Mouse (Mus musculus): Measurements from ENCODE around the gene Bcar1. TPM values are rescaled to one million over a fixed set of nuclear protein-coding genes. Genes with fewer than 3 reads are reported as not detected.

The Bcar1 gene
- polyA plus RNA-seq, 1 experiment from 2014 or later: 39.5 TPM

- Histone ChIP-seq H3K4me3 (replicated peaks) (no peak overlapping the region), H3K9ac (replicated peaks) (no peak overlapping the region), H3K36me3 (no peaks in the 10 kb centered on the region), H3K27ac (no peak overlapping the region), H3K9me3 (no peaks in the 10 kb centered on the region), H3K27me3 (no peaks in the 10 kb centered on the region), H3K4me2 (no peak overlapping the region), H3K4me1 (replicated peaks) (peaks cover 34% of the 10 kb centered on the region)
- no peak for ATAC-seq (ENCODE audit: insufficient number of reproducible peaks, insufficient read depth, low FRiP score, low TSS enrichment, low read depth)
- 78% methylated on average over 13 of the region's 13 CpGs for WGBS
These were observed 3.2 kb upstream of the Bcar1 start for GRCm38 (mm10) chr8:111746582-111747465.

DNA sequence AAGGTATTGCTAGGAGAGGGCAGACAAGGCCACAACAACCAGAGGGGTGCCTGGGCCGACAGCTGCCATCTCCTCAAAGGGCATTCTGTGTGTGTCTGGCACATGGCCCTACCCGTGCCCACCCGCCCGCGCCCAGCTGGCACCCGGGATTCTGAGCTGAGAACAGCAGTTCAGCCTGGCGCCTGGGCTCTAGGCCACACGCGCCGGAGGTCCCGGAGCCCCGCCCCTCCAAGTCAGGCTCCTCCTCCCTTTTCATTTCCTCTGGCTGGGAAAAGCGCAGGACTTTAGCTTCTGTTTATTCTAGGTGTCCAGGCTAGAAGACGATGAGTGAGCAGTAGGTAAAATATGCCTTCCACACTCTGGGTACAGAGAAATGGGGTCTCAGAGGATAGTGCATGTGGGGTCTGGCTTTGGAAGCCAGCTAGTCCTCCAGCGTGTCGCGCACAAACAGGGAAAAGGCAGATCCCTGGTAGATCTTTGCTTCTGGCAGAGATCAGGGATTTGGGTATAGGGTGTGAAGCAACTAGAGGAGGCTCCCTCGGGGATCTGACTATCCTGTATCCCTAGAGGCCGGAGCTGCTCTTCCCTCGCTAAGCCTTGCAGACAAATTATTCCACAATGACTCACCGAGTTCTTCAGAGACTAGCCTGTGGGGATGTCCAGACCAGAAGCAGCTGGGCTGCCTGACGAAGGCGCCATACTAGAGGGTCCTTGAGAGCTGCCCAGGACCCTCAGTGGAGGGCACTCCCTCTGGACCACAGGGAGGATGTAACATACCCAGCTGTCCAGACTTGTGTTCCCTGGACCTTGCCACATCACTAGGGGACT, 2.2 kb upstream of the Bcar1 start:
- Histone ChIP-seq H3K9ac (replicated peaks) (peak overlapping the region; percentile 40; the same call in 1 of the 2 replicates), H3K9me3 (no peaks in the 10 kb centered on the region), H3K36me3 (no peaks in the 10 kb centered on the region), H3K4me3 (replicated peaks) (peak overlapping the region; percentile 27), H3K27ac (no peak overlapping the region; the same call in 1 of the 2 replicates), H3K4me1 (replicated peaks) (peaks cover 43% of the 10 kb centered on the region), H3K27me3 (no peaks in the 10 kb centered on the region), H3K4me2 (peak overlapping the region; percentile 56)
- WGBS: 4% methylated on average over 23 of the region's 23 CpGs
- no peak for ATAC-seq (ENCODE audit: insufficient number of reproducible peaks, insufficient read depth, low FRiP score, low TSS enrichment, low read depth)

DNA sequence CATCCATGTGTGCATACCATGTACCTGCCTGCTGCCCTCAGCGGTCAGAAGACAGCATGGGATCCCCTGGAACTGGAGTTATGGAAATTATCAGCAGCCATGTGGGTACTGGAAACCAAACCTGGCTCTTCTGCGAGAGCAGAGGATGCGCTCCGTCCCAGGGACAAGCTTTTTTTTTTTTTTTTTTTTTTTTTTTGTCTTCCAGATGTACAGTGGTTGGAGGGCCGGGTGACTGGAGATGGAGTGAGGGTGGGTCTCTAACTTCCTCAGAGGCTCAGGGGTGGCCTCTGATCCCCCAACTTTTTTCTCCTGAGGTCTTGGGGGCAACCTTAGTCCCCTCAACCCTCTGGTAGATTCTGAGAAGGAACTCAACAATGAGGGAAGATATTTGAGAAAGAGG, 1.5 kb upstream of the Bcar1 start:
- Histone ChIP-seq H3K9ac (replicated peaks) (peak overlapping the region; percentile 40; the same call in 1 of the 2 replicates), H3K4me1 (replicated peaks) (peaks cover 51% of the 10 kb centered on the region), H3K9me3 (no peaks in the 10 kb centered on the region), H3K27me3 (no peaks in the 10 kb centered on the region), H3K4me2 (peak overlapping the region; percentile 56), H3K36me3 (no peaks in the 10 kb centered on the region), H3K27ac (no peak overlapping the region), H3K4me3 (replicated peaks) (no peak overlapping the region; the same call in 1 of the 2 replicates)
- 76% methylated on average over 5 of the region's 5 CpGs for WGBS
- no peak for ATAC-seq (ENCODE audit: insufficient number of reproducible peaks, insufficient read depth, low FRiP score, low TSS enrichment, low read depth)

- Histone ChIP-seq H3K27me3 (no peaks in the 10 kb centered on the region), H3K9ac (replicated peaks) (peak overlapping the region; percentile 93), H3K36me3 (0 out of 2 replicates have a peak, but pooled peaks cover 3% of the 10 kb centered on the region), H3K27ac (peak overlapping the region; percentile 82), H3K9me3 (no peaks in the 10 kb centered on the region), H3K4me3 (replicated peaks) (peak overlapping the region; percentile 96), H3K4me2 (peak overlapping the region; percentile 77), H3K4me1 (replicated peaks) (peaks cover 65% of the 10 kb centered on the region)
- 0 out of 2 replicates have a peak, but pooled peaks have one; percentile 39 for ATAC-seq (ENCODE audit: insufficient number of reproducible peaks, insufficient read depth, low FRiP score, low TSS enrichment, low read depth)
- under 1% methylated on average over 42 of the region's 44 CpGs for WGBS
These were observed 363 bp downstream of the Bcar1 start for GRCm38 (mm10) chr8:111743101-111743791.

DNA sequence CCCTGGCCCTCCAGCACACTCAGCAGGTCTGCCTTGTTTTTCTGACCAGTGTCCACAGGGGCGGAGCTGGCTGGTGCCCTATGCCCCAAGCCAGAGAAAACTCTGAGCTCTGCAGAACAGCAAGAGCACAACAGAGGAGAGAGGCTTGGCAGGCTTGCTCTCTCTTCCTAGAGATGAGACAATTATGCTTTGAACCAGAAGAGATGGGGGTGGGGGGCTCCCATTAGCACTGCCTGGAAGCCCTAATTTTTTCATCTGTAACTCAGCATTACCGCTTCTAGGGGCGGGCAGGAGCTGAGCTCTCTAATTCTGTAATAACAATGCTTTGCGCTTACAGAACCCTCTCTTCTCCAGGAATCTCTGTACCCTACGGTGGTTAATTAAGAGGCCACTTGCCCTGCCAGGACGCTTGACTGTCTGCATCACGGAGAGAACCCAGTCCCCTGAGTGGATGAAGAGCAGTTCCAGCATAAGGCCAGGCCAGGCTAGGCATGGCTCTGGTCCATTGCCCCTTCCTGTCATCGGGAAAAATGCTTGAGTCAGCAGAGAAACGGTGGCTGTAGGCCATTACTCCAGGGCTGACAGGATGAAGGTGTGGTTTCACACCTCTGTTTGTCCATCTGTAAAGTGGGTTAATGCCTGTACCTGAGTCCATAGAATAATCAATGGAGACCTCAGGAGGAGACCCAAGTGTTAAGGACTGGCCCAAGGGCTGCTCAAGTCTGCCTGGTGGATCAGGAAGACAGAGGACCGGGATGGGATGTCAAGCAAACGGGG, 1.2 kb downstream of the Bcar1 start:
- Histone ChIP-seq H3K27ac (peak overlapping the region; percentile 82), H3K27me3 (no peaks in the 10 kb centered on the region), H3K4me3 (replicated peaks) (peak overlapping the region; percentile 96), H3K9ac (replicated peaks) (peak overlapping the region; percentile 93), H3K4me1 (replicated peaks) (peaks cover 65% of the 10 kb centered on the region), H3K4me2 (peak overlapping the region; percentile 77), H3K9me3 (no peaks in the 10 kb centered on the region), H3K36me3 (0 out of 2 replicates have a peak, but pooled peaks cover 5% of the 10 kb centered on the region)
- 38% methylated on average over 11 of the region's 11 CpGs for WGBS
- ATAC-seq (ENCODE audit: insufficient number of reproducible peaks, insufficient read depth, low FRiP score, low TSS enrichment, low read depth): no peak

GRCm38 (mm10) chr8:111741556-111741955, 2.1 kb downstream of the Bcar1 start:
- H3K9ac ChIP-seq (replicated peaks): no peak overlapping the region
- 87% methylated on average over 6 of the region's 6 CpGs for WGBS
- H3K4me2 ChIP-seq: peak overlapping the region; percentile 77
- no peaks in the 10 kb centered on the region for H3K27me3 ChIP-seq
- H3K9me3 ChIP-seq: no peaks in the 10 kb centered on the region
- H3K4me1 ChIP-seq (replicated peaks): peaks cover 74% of the 10 kb centered on the region
- H3K36me3 ChIP-seq: peaks cover 12% of the 10 kb centered on the region; the same call in 1 of the 2 replicates
- peak overlapping the region; percentile 96; the same call in 1 of the 2 replicates for H3K4me3 ChIP-seq (replicated peaks)
- H3K27ac ChIP-seq: peak overlapping the region; percentile 82; the same call in 1 of the 2 replicates
- ATAC-seq (ENCODE audit: insufficient number of reproducible peaks, insufficient read depth, low FRiP score, low TSS enrichment, low read depth): no peak

GRCm38 (mm10) chr8:111740994-111741393, 2.6 kb downstream of the Bcar1 start:
- Histone ChIP-seq H3K27ac (no peak overlapping the region), H3K4me3 (replicated peaks) (no peak overlapping the region), H3K9ac (replicated peaks) (no peak overlapping the region), H3K4me1 (replicated peaks) (peaks cover 76% of the 10 kb centered on the region), H3K27me3 (no peaks in the 10 kb centered on the region), H3K4me2 (no peak overlapping the region), H3K36me3 (peaks cover 16% of the 10 kb centered on the region; the same call in 1 of the 2 replicates), H3K9me3 (no peaks in the 10 kb centered on the region)
- ATAC-seq (ENCODE audit: insufficient number of reproducible peaks, insufficient read depth, low FRiP score, low TSS enrichment, low read depth): no peak
- 81% methylated on average over 8 of the region's 8 CpGs for WGBS

DNA sequence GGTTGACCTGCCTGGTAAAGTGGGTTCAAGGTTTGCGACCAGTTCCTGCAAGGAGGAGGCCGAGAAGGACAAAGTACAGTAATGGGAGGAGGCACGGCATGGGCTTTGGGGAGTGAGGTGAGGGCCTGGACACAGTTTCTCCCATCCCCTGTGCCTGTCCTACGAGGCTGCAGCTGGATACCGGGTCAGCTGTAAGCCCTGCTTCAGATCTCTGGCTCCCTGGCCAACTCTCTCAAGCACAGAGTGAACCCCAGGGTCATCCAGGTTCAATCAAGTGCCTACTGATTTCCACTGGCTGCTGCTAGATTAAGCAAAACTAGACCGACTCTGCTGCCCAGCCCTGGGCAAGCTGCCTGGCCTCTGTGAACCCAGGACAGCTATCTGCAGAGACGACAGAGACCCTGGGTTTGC, 3.3 kb downstream of the Bcar1 start:
- 83% methylated on average over 7 of the region's 7 CpGs for WGBS
- H3K27me3 ChIP-seq: no peaks in the 10 kb centered on the region
- no peak overlapping the region for H3K4me2 ChIP-seq
- H3K4me3 ChIP-seq (replicated peaks): no peak overlapping the region
- H3K9ac ChIP-seq (replicated peaks): no peak overlapping the region; the same call in 1 of the 2 replicates
- no peak for ATAC-seq (ENCODE audit: insufficient number of reproducible peaks, insufficient read depth, low FRiP score, low TSS enrichment, low read depth)
- no peak overlapping the region for H3K27ac ChIP-seq
- no peaks in the 10 kb centered on the region for H3K9me3 ChIP-seq
- H3K36me3 ChIP-seq: peaks cover 18% of the 10 kb centered on the region; the same call in 1 of the 2 replicates
- peaks cover 76% of the 10 kb centered on the region for H3K4me1 ChIP-seq (replicated peaks)

DNA sequence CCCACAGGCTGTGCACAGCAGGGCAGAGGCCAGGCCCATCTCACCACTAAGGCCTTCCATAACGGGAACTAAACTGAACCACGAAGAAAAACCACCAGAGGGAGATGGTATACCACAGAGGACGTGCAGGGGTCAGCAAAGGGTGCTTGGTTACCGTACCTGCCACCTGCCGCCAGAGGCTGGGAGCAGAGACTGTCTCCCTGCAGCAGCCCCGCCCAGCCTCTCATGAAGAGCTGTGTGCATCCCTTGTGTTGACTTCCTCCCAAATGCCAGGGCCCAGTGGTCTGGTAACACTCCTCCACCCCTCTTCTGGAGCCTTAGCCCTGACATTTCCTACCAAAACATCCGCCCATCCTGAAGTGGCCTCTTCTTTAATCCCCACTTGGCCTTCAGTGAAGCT, 4.0 kb downstream of the Bcar1 start:
- Histone ChIP-seq H3K36me3 (peaks cover 18% of the 10 kb centered on the region; the same call in 1 of the 2 replicates), H3K27me3 (no peaks in the 10 kb centered on the region), H3K4me3 (replicated peaks) (no peak overlapping the region), H3K27ac (no peak overlapping the region), H3K9ac (replicated peaks) (no peak overlapping the region), H3K9me3 (no peaks in the 10 kb centered on the region), H3K4me2 (no peak overlapping the region), H3K4me1 (replicated peaks) (peaks cover 79% of the 10 kb centered on the region)
- 57% methylated on average over 7 of the region's 7 CpGs for WGBS
- no peak for ATAC-seq (ENCODE audit: insufficient number of reproducible peaks, insufficient read depth, low FRiP score, low TSS enrichment, low read depth)

GRCm38 (mm10) chr8:111738867-111739266, 4.7 kb downstream of the Bcar1 start:
- Histone ChIP-seq H3K4me2 (no peak overlapping the region), H3K4me3 (replicated peaks) (no peak overlapping the region), H3K9me3 (no peaks in the 10 kb centered on the region), H3K27ac (no peak overlapping the region), H3K9ac (replicated peaks) (no peak overlapping the region), H3K4me1 (replicated peaks) (peaks cover 80% of the 10 kb centered on the region), H3K27me3 (no peaks in the 10 kb centered on the region), H3K36me3 (peaks cover 18% of the 10 kb centered on the region; the same call in 1 of the 2 replicates)
- no peak for ATAC-seq (ENCODE audit: insufficient number of reproducible peaks, insufficient read depth, low FRiP score, low TSS enrichment, low read depth)
- WGBS: 75% methylated on average over 6 of the region's 6 CpGs
